Mouse (Mus musculus): ENCODE measurements around the gene Gm49661. TPM values are rescaled to one million over a fixed set of nuclear protein-coding genes. Genes with fewer than 3 reads are reported as not detected.

The Gm49661 gene
- polyA plus RNA-seq, 1 experiment from 2014 or later: not detected

DNA sequence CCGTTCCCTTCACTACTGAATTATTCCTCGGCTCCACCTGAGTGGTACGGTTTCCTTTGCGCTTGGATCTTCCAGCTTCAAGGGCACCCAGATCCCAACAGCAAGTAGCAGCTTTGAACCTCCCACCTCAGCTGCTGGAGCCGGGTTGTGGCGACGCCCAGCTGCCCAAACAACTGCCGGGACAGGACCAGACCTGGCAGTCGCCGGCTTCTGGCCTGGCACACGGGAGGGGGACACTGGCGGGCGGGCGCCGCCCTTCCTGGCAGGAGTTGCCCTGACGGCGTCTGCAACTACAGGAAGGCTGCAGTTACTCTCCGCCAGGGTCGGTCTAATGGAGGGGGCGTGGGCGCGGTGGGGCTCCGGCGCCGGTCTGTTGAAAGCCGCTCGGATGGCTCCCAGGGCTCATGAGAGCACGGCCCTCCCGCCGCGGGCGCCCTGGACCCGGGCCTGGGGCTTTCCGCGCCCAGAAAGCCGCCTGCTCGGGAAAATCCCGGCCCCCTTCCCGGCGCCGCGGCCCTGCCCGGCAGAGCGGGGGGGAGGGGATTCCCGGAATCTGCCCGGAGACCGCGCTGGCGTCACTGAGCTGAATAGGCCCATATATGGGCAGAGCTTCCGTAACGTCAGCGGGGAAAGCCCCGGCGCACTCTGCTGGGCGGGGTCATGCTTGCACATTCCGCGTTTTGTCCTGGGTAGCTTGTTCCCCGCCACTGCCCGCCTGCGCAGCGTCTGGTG, 7.0 kb upstream of the Gm49661 start:
- WGBS: under 1% methylated on average over 61 of the region's 61 CpGs
- TF ChIP-seq CTCF (IDR thresholded peaks at IDR 0.05; ENCODE audit: low read depth): no peak
- ATAC-seq (replicated peaks; ENCODE audit: low FRiP score, low read depth): peak; percentile 67

DNA sequence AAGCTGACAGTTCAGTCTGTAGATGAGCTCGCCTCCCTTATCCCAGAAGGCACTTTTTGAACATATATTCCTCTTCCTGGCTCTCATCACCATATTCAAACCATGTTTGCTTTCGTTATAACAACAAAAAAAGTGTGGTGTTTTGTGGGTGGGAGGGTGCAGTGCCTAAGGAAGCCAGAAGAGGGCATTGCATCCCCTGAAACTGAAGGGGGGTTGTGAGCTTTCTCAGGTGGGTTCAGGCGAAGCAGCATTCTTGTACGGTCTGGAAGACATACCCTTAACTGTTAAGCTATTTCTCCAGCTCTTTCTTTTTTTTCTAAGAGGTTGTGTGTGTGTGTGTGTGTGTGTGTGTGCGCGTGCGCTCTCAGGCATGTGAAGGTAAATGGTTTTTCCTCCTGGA, 6.2 kb upstream of the Gm49661 start:
- 36% methylated on average over 7 of the region's 7 CpGs for WGBS
- H3K27me3 ChIP-seq (ENCODE audit: insufficient read depth, low read length): no peaks in the 10 kb centered on the region
- H3K4me1 ChIP-seq (replicated peaks; ENCODE audit: insufficient read depth, low read length): peaks cover 20% of the 10 kb centered on the region
- peaks cover 21% of the 10 kb centered on the region for H3K36me3 ChIP-seq (ENCODE audit: insufficient read depth, low read length)
- DNase-seq (ENCODE audit: low spot score): peak; percentile 80
- peak overlapping the region; percentile 69; the same call in 1 of the 2 replicates for H3K4me3 ChIP-seq (replicated peaks; ENCODE audit: low read depth, low read length)
- no peak for ATAC-seq (replicated peaks; ENCODE audit: low FRiP score, low read depth)
- H3K27ac ChIP-seq: peak overlapping the region; percentile 96; the same call in 1 of the 2 replicates
- H3K9ac ChIP-seq (ENCODE audit: low read depth, low read length): no peak overlapping the region
- TF ChIP-seq CTCF (IDR thresholded peaks at IDR 0.05; ENCODE audit: low read depth): peak; percentile 96
- no peaks in the 10 kb centered on the region for H3K9me3 ChIP-seq (replicated peaks; ENCODE audit: low read length)
- H3K4me2 ChIP-seq (ENCODE audit: low read length): peak overlapping the region; percentile 98

More for the DNA sequence above, 7.0 kb upstream of the Gm49661 start:
- H3K4me2 ChIP-seq (ENCODE audit: low read length): peak overlapping the region; percentile 98
- no peaks in the 10 kb centered on the region for H3K9me3 ChIP-seq (replicated peaks; ENCODE audit: low read length)
- peak; percentile 96 for DNase-seq (ENCODE audit: low spot score)
- peaks cover 22% of the 10 kb centered on the region for H3K4me1 ChIP-seq (replicated peaks; ENCODE audit: insufficient read depth, low read length)
- peak overlapping the region; percentile 69 for H3K4me3 ChIP-seq (replicated peaks; ENCODE audit: low read depth, low read length)
- peak overlapping the region; percentile 96 for H3K27ac ChIP-seq
- no peaks in the 10 kb centered on the region for H3K27me3 ChIP-seq (ENCODE audit: insufficient read depth, low read length)
- H3K9ac ChIP-seq (ENCODE audit: low read depth, low read length): peak overlapping the region; percentile 86
- H3K36me3 ChIP-seq (ENCODE audit: insufficient read depth, low read length): peaks cover 16% of the 10 kb centered on the region

DNA sequence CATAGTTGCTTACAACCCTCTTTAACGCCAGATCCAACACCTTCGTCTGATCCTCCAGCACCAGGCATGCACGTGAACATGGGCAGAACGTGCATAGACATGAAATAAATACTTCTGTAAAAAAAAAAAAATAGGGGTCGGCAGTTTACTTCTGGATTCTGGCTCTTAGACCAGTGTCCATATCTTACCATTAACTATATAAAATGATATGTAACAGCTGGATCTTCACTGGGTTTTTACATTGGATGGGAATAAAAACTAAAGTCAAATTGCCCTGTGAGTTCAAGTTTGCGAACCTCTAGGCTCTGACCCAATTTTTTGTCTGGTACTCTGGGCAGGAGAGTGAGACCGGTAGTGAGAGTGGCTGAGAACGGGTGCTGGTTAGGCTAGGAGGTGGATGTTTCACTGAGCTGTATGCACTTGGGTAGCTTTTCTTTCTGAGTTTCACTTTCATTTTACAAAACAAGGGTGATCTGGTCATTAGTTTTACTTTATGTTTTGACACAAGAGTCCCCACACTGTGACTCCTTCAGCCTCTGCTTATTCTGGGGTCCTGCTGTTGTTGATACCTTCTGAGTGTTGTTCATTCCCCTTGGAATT, 5.4 kb upstream of the Gm49661 start:
- 79% methylated on average over 8 of the region's 8 CpGs for WGBS
- Histone ChIP-seq H3K4me1 (replicated peaks; ENCODE audit: insufficient read depth, low read length) (peaks cover 20% of the 10 kb centered on the region), H3K27me3 (ENCODE audit: insufficient read depth, low read length) (no peaks in the 10 kb centered on the region), H3K27ac (no peak overlapping the region), H3K4me2 (ENCODE audit: low read length) (no peak overlapping the region), H3K4me3 (replicated peaks; ENCODE audit: low read depth, low read length) (no peak overlapping the region), H3K9me3 (replicated peaks; ENCODE audit: low read length) (no peaks in the 10 kb centered on the region), H3K9ac (ENCODE audit: low read depth, low read length) (no peak overlapping the region), H3K36me3 (ENCODE audit: insufficient read depth, low read length) (peaks cover 21% of the 10 kb centered on the region)
- DNase-seq (ENCODE audit: low spot score) (no peak), ATAC-seq (replicated peaks; ENCODE audit: low FRiP score, low read depth) (no peak)
- TF ChIP-seq CTCF (IDR thresholded peaks at IDR 0.05; ENCODE audit: low read depth): no peak

DNA sequence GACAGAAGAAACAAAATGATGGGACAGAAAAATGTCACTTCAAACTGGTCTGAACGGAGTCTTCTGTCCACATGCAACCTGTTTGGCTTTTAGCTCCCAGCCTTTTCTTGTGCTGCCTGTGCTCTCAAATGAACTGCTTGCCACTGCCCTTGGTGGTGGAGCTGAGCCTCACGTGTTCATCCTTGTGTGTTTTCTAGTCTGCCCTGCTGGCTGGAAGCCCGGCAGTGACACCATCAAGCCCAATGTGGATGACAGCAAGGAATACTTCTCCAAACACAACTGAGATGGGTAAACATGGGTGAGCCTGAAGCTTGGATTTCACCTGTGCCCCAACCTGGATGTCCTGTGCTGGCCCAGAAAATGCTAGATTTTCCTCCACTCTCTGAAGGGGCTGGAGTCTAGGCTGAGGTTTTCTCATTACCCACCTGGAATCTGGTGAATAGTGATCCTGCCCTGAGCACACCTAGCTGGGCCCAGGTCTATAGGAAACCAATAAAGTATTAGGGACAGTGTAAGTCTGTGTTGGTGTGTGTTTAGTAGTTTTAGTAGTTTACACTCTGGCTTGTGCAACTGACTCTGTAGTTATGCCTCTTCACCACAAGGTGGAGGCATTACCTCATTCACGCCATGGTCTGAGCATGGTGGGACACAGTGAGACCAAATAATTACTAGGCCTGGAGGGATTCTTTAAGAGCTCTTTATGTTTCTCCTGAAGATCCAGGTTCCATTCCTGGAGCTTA, 4.7 kb upstream of the Gm49661 start:
- no peak overlapping the region for H3K4me2 ChIP-seq (ENCODE audit: low read length)
- 61% methylated on average over 4 of the region's 4 CpGs for WGBS
- H3K27me3 ChIP-seq (ENCODE audit: insufficient read depth, low read length): no peaks in the 10 kb centered on the region
- H3K4me3 ChIP-seq (replicated peaks; ENCODE audit: low read depth, low read length): no peak overlapping the region
- no peaks in the 10 kb centered on the region for H3K9me3 ChIP-seq (replicated peaks; ENCODE audit: low read length)
- peak; percentile 93 for TF ChIP-seq CTCF (IDR thresholded peaks at IDR 0.05; ENCODE audit: low read depth)
- peaks cover 21% of the 10 kb centered on the region for H3K36me3 ChIP-seq (ENCODE audit: insufficient read depth, low read length)
- peaks cover 13% of the 10 kb centered on the region for H3K4me1 ChIP-seq (replicated peaks; ENCODE audit: insufficient read depth, low read length)
- no peak overlapping the region for H3K9ac ChIP-seq (ENCODE audit: low read depth, low read length)
- ATAC-seq (replicated peaks; ENCODE audit: low FRiP score, low read depth): no peak
- no peak overlapping the region for H3K27ac ChIP-seq
- peak; percentile 93 for DNase-seq (ENCODE audit: low spot score)

DNA sequence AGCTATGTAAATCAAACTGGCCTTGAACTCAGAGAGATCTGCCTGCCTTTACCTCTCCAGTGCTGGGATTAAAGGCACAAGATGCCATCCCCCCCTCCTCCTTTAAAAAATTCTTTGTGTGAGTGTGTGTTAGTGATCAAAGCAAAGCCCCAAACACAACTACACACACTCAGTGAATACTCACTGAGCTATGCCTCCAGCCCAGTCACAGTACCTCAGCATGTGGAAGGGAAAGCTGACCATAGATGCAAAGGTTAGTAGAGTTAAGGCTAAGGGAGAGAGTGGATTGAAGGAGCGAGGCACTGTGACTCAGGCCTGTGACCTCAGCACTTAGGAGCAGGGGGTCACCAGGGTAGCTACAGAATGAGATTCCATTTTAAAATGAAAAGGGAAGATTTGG, 3.8 kb upstream of the Gm49661 start:
- Histone ChIP-seq H3K4me1 (replicated peaks; ENCODE audit: insufficient read depth, low read length) (peaks cover 15% of the 10 kb centered on the region), H3K27me3 (ENCODE audit: insufficient read depth, low read length) (no peaks in the 10 kb centered on the region), H3K4me2 (ENCODE audit: low read length) (no peak overlapping the region), H3K9me3 (replicated peaks; ENCODE audit: low read length) (no peaks in the 10 kb centered on the region), H3K9ac (ENCODE audit: low read depth, low read length) (no peak overlapping the region), H3K4me3 (replicated peaks; ENCODE audit: low read depth, low read length) (no peak overlapping the region), H3K27ac (no peak overlapping the region), H3K36me3 (ENCODE audit: insufficient read depth, low read length) (peaks cover 21% of the 10 kb centered on the region)
- WGBS: 87% methylated on average over 1 of the region's 1 CpGs
- DNase-seq (ENCODE audit: low spot score) (no peak), ATAC-seq (replicated peaks; ENCODE audit: low FRiP score, low read depth) (no peak)
- no peak for TF ChIP-seq CTCF (IDR thresholded peaks at IDR 0.05; ENCODE audit: low read depth)

DNA sequence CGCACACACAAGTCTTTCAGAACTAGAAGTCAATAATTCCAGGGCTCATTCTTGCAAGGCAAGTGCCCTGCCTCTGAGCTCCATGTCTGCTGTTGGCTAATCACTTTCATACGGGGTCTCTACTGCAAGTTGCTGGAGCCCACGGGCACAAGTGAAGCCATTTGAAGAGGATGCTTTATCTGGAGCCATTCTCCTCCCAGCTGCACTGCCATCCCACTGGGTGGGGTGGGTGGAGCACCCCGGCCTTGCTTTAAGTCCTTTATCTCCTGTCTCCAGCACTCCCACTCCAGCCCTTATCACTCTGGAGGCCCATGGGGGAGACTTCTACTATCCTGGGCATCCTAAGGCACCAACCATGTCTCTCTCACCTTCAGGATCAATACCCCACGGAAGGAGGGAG, 1.7 kb upstream of the Gm49661 start:
- peaks cover 24% of the 10 kb centered on the region for H3K4me1 ChIP-seq (replicated peaks; ENCODE audit: insufficient read depth, low read length)
- DNase-seq (ENCODE audit: low spot score): no peak
- 72% methylated on average over 5 of the region's 5 CpGs for WGBS

More for the DNA sequence above, 1.7 kb upstream of the Gm49661 start:
- Histone ChIP-seq H3K27me3 (ENCODE audit: insufficient read depth, low read length) (no peaks in the 10 kb centered on the region), H3K9me3 (replicated peaks; ENCODE audit: low read length) (no peaks in the 10 kb centered on the region), H3K36me3 (ENCODE audit: insufficient read depth, low read length) (peaks cover 21% of the 10 kb centered on the region), H3K9ac (ENCODE audit: low read depth, low read length) (peak overlapping the region; percentile 85; the same call in 1 of the 2 replicates), H3K4me3 (replicated peaks; ENCODE audit: low read depth, low read length) (peak overlapping the region; percentile 66; the same call in 1 of the 2 replicates), H3K27ac (no peak overlapping the region), H3K4me2 (ENCODE audit: low read length) (peak overlapping the region; percentile 81)
- no peak for TF ChIP-seq CTCF (IDR thresholded peaks at IDR 0.05; ENCODE audit: low read depth)
- no peak for ATAC-seq (replicated peaks; ENCODE audit: low FRiP score, low read depth)

Data from kidney, postnatal 0 days (tissue).